Mouse (Mus musculus): ENCODE measurements around the gene Abcg4.
A peak's percentile ranks its signal among the peaks of the same experiment; 100 is the strongest.

Gene Abcg4

GRCm38 (mm10) chr9:44240399-44240798, 48.0 kb downstream of the Abcg4 start, which contains the start of gene Ccdc153:
Ccdc153 (plus strand) TSS chr9:44240676.
- no peak for DNase-seq (ENCODE audit: low read depth, low spot score)

GRCm38 (mm10) chr9:44239447-44239846, 49.0 kb downstream of the Abcg4 start:
- peak; percentile 57 for DNase-seq (ENCODE audit: low read depth, low spot score)

- DNase-seq (ENCODE audit: low read depth, low spot score): no peak
These were observed 49.8 kb downstream of the Abcg4 start for GRCm38 (mm10) chr9:44238501-44239190.

- DNase-seq (ENCODE audit: low read depth, low spot score): no peak
These were observed 51.3 kb downstream of the Abcg4 start for GRCm38 (mm10) chr9:44237128-44237527.

- DNase-seq (ENCODE audit: low read depth, low spot score): no peak
These were observed 51.8 kb downstream of the Abcg4 start for GRCm38 (mm10) chr9:44236601-44237000.

- DNase-seq (ENCODE audit: low read depth, low spot score): peak; percentile 74
These were observed 53.7 kb downstream of the Abcg4 start for GRCm38 (mm10) chr9:44234479-44235427.

GRCm38 (mm10) chr9:44233802-44234478, 54.5 kb downstream of the Abcg4 start, which contains the start of gene Cbl:
Cbl (minus strand) TSS chr9:44234049.
- peak; percentile 98 for DNase-seq (ENCODE audit: low read depth, low spot score)

GRCm38 (mm10) chr9:44233021-44233801, 55.2 kb downstream of the Abcg4 start:
- peak; percentile 66 for DNase-seq (ENCODE audit: low read depth, low spot score)

- no peak for DNase-seq (ENCODE audit: low read depth, low spot score)
These were observed 56.8 kb downstream of the Abcg4 start for GRCm38 (mm10) chr9:44231609-44232008.

GRCm38 (mm10) chr9:44225993-44226392, 62.4 kb downstream of the Abcg4 start:
- DNase-seq (ENCODE audit: low read depth, low spot score): no peak
